Comparison of ENCODE assay signal across 8 mouse cellular contexts in genomic region chr4:97689456-97690383, GRCm38 (mm10).
A peak's percentile ranks its signal among the peaks of the same experiment; 100 is the strongest.
DNase-seq lines count a peak whose midpoint lies in the region; ATAC-seq and TF ChIP-seq lines count a peak whose summit lies in the region.

No protein-coding gene starts in this region.

- H3K27ac ChIP-seq in hindbrain, embryonic 11.5 days (ENCODE audit: low read depth, low read length), result no peak overlapping the region
- no peak overlapping the region for H3K27ac ChIP-seq in hindbrain, postnatal 0 days

- H3K4me1 ChIP-seq in hindbrain, embryonic 11.5 days (replicated peaks; ENCODE audit: control insufficient read depth, insufficient read depth, low read length), result no peaks in the 10 kb centered on the region
- H3K4me1 ChIP-seq in hindbrain, postnatal 0 days (ENCODE audit: insufficient read depth, low read length), result peaks cover 3% of the 10 kb centered on the region; the same call in 1 of the 2 replicates

- no peak overlapping the region for H3K9ac ChIP-seq in hindbrain, embryonic 11.5 days (ENCODE audit: low read depth, low read length)
- H3K9ac ChIP-seq in hindbrain, postnatal 0 days (replicated peaks; ENCODE audit: low read length), result no peak overlapping the region

- H3K27me3 ChIP-seq in hindbrain, embryonic 11.5 days (ENCODE audit: control insufficient read depth, insufficient read depth, low read length), result no peaks in the 10 kb centered on the region
- H3K27me3 ChIP-seq in hindbrain, postnatal 0 days (ENCODE audit: insufficient read depth, low read length), result no peaks in the 10 kb centered on the region

- no peaks in the 10 kb centered on the region for H3K9me3 ChIP-seq in hindbrain, embryonic 11.5 days (ENCODE audit: control insufficient read depth, low read length)
- no peaks in the 10 kb centered on the region for H3K9me3 ChIP-seq in hindbrain, postnatal 0 days (ENCODE audit: low read length)

- no peak for TF ChIP-seq CTCF in hindbrain, postnatal 0 days (IDR thresholded peaks at IDR 0.05; ENCODE audit: low read depth)

- H3K4me2 ChIP-seq in hindbrain, embryonic 11.5 days (replicated peaks; ENCODE audit: low read depth, low read length), result no peak overlapping the region
- H3K4me2 ChIP-seq in hindbrain, postnatal 0 days (ENCODE audit: low read depth, low read length), result no peak overlapping the region

- H3K36me3 ChIP-seq in hindbrain, embryonic 11.5 days (ENCODE audit: control insufficient read depth, insufficient read depth, low read length), result no peaks in the 10 kb centered on the region
- no peaks in the 10 kb centered on the region for H3K36me3 ChIP-seq in hindbrain, postnatal 0 days (ENCODE audit: insufficient read depth, low read length)

- peak; percentile 41 for ATAC-seq in hindbrain, embryonic 11.5 days (ENCODE audit: low FRiP score)
- no peak for ATAC-seq in hindbrain, postnatal 0 days

- no peak overlapping the region for H3K4me3 ChIP-seq in hindbrain, embryonic 11.5 days (ENCODE audit: low read depth, low read length)
- H3K4me3 ChIP-seq in hindbrain, postnatal 0 days (ENCODE audit: low read length), result no peak overlapping the region

- WGBS in hindbrain, embryonic 11.5 days, result 50% methylated on average over 8 of the region's 8 CpGs
- WGBS in hindbrain, postnatal 0 days, result 55% methylated on average over 8 of the region's 8 CpGs

- DNase-seq in hindbrain, embryonic 11.5 days (ENCODE audit: low spot score), result no peak
- no peak for DNase-seq in hindbrain, postnatal 0 days (ENCODE audit: low spot score)
- peak; percentile 99 for DNase-seq in heart, adult 11 months
- DNase-seq in kidney, adult 8-10 months, result peak; percentile 15 to 38
- peak; percentile 69 for DNase-seq in lung, postnatal 25 days (ENCODE audit: low spot score)
- no peak for DNase-seq in B cell, adult 2 months
- no peak for DNase-seq in thymus, postnatal 14 days
- no peak for DNase-seq in spleen, postnatal 4 days (ENCODE audit: low spot score in 2 of 2)

Comparison
In these comparisons a context has a peak if more than half of its experiments do, and no peak if none do; other contexts are left out.
1. DNase-seq: peak in heart, adult 11 months (single experiment), kidney, adult 8-10 months (2 of 2) and lung, postnatal 25 days (single experiment); none in hindbrain, embryonic 11.5 days (single experiment), hindbrain, postnatal 0 days (single experiment), B cell, adult 2 months (0 of 2), thymus, postnatal 14 days (single experiment) and spleen, postnatal 4 days (0 of 2).